Mouse (Mus musculus) T-cell, adult 2 months (primary cell): Measurements from ENCODE around the gene Invs.

Experiments
- DNase-seq: peaks from one replicate; pipeline ENCODE4 v3.0.0; 2022; ENCODE audit warnings: low spot score

Invs gene

GRCm38 (mm10) chr4:48279498-48280134 is at the start of gene Invs, which contains the start of gene Erp44:
Gene Invs, plus strand, starts transcription at chr4:48279760.
Gene Erp44, minus strand, starts transcription at chr4:48279558.
- peak; percentile 96 for DNase-seq

- DNase-seq, result no peak
Observed at GRCm38 (mm10) chr4:48236721-48237120, 42.8 kb upstream of the Invs start.

- DNase-seq, result no peak
Observed at GRCm38 (mm10) chr4:48239046-48239445, 40.5 kb upstream of the Invs start.

GRCm38 (mm10) chr4:48242482-48242881 is 37.1 kb upstream of the Invs start:
- no peak for DNase-seq

GRCm38 (mm10) chr4:48243737-48244136 is 35.8 kb upstream of the Invs start:
- DNase-seq, result no peak

- no peak for DNase-seq
Observed at GRCm38 (mm10) chr4:48244280-48244679, 35.3 kb upstream of the Invs start.

GRCm38 (mm10) chr4:48253266-48253665 is 26.3 kb upstream of the Invs start:
- DNase-seq, result no peak

- no peak for DNase-seq
Observed at GRCm38 (mm10) chr4:48258045-48258444, 21.5 kb upstream of the Invs start.

GRCm38 (mm10) chr4:48267683-48268082 is 11.9 kb upstream of the Invs start:
- no peak for DNase-seq

GRCm38 (mm10) chr4:48268127-48268526 is 11.4 kb upstream of the Invs start:
- no peak for DNase-seq

GRCm38 (mm10) chr4:48270532-48270931 is 9.0 kb upstream of the Invs start:
- no peak for DNase-seq

GRCm38 (mm10) chr4:48271838-48272237 is 7.7 kb upstream of the Invs start:
- no peak for DNase-seq

GRCm38 (mm10) chr4:48273119-48273829 is 6.3 kb upstream of the Invs start:
- no peak for DNase-seq

- DNase-seq, result no peak
Observed at GRCm38 (mm10) chr4:48275736-48276135, 3.8 kb upstream of the Invs start.

GRCm38 (mm10) chr4:48277011-48277410 is 2.5 kb upstream of the Invs start:
- no peak for DNase-seq

- DNase-seq, result no peak
Observed at GRCm38 (mm10) chr4:48278757-48279497, 633 bp upstream of the Invs start.

- DNase-seq, result no peak
Observed at GRCm38 (mm10) chr4:48281121-48281520, 1.6 kb downstream of the Invs start.

- DNase-seq, result no peak
Observed at GRCm38 (mm10) chr4:48287086-48287757, 7.7 kb downstream of the Invs start.

GRCm38 (mm10) chr4:48314814-48315213 is 35.3 kb downstream of the Invs start:
- no peak for DNase-seq

- DNase-seq, result no peak
Observed at GRCm38 (mm10) chr4:48316036-48316435, 36.5 kb downstream of the Invs start.

- DNase-seq, result no peak
Observed at GRCm38 (mm10) chr4:48321276-48321675, 41.7 kb downstream of the Invs start.

GRCm38 (mm10) chr4:48322095-48322494 is 42.5 kb downstream of the Invs start:
- DNase-seq, result no peak
